Mouse (Mus musculus) large intestine, adult 2 months (tissue): ENCODE measurements around the gene Vps9d1. TPM values are rescaled to one million over a fixed set of nuclear protein-coding genes. Genes with fewer than 3 reads are reported as not detected.
"Not testable (repeated sequence)": the region's sequence is repeated elsewhere in the genome, so short reads cannot be mapped to it uniquely, and the experiment has no call there.

Source experiments
- DNase-seq: peaks from one replicate; pipeline ENCODE4 v3.0.0-alpha.2; 2012; ENCODE audit warnings: low read depth, low spot score
- WGBS: fragments of 180-500 bp; shearing (Covaris S2); methylation state at CpG from one replicate; pipeline ENCODE4 v1.1.7; 2018; 5-methylcytosine and 5-hydroxymethylcytosine counted together
- polyA plus RNA-seq: library from polyadenylated mRNA; depleted of rRNA; stranded (reverse); fragments of >200 nt; gene quantifications from 2 replicates; pipeline ENCODE4 v1.2.3, GENCODE M21; 2012

The Vps9d1 gene
- polyA plus RNA-seq, 1 experiment, result 32.9 TPM

DNA sequence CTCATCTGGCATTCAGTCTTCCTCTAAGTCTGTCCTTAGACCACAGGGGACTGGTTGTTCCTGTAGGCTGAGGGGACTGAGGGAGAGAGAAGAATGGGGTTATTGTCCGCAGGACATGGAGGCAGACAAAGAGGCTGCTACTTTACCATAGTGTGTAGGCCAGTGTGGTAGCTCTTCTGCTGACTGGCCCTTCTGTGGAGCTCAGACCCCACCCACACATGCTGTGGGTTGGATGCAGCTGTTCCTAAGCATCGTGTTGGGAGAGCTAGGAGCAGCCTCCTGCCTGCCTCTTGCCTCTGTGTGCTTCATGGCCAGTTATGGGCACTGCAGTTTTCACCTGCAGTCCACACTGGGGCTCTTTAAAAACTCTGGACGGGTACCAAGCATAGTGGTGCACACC is 3.0 kb upstream of the Vps9d1 start:
- DNase-seq, result no peak
- 91% methylated on average over 3 of the region's 3 CpGs for WGBS

DNA sequence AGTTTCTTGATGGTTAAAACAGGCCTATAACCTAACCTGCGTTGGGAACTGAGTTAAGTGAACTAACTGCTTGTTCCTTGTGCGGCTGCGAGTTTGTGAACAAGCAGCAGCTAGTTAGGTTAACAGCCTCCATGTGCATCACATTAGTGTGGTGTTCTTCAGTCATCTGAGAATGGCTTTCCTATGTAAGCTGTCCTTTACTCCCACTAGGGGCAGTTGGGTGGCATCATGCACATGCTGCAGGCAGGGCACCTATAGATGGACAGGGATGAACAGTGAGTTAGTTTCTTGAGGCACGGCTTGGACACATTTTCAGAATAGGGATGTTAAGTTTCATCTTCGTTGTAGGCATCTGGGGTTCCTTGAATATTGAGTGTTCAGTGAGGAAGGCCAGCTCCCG is 1.0 kb upstream of the Vps9d1 start:
- no peak for DNase-seq

DNA sequence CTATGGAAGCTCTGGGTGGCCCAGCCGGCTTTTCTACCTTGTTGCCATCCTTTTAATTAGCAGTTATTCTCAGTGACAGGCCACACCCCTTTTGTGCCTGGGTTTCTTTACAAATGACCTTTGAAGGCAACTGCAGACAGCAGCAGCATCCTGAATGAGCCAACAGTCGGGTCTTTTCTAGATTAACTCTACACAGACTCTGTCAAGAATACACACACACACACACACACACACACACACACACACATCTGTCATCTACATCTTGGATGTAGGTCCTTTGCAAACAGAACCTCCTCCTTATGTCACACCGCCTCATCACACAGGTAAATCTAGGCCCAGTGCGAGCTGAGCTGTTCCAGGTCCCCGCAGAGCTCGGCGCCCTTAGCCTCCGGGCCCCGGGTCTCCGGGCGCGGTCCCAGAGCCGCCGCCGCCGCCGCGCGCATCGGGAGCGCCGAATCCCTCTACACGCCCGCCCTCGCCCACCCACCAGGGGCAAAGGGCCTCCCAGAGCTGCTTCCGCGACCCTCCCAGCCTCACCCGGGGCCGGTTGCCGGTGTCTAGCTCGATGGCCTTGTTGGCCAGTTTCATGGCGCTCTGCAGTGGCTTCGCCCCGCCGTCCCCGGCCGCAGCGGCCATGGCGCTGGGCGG is 573 bp downstream of the Vps9d1 start:
- DNase-seq, result no peak
- WGBS, result under 1% methylated on average over 40 of the region's 40 CpGs

More for the DNA sequence above, 1.0 kb upstream of the Vps9d1 start:
- WGBS, result 55% methylated on average over 6 of the region's 6 CpGs

DNA sequence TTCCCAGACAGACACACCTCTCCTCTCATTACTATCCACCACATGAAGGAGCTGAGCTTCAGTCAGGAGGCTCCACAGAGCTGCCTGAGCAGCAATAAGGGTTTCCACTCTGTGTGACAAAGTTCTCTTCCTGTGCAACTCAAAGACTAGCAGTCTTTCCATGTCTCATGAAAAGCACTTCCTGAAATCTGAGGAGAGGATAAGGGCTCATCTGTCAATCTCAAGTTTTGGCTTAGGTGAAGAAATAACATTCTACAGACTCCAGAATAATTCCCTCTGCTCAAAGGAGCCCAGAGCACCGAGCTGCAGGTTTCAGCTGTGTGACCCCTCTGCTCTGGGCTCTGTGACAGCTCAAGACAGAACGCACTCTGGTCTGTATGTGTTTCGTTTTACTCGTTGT is 1.2 kb downstream of the Vps9d1 start:
- 26% methylated on average over 4 of the region's 4 CpGs for WGBS
- DNase-seq, result no peak

DNA sequence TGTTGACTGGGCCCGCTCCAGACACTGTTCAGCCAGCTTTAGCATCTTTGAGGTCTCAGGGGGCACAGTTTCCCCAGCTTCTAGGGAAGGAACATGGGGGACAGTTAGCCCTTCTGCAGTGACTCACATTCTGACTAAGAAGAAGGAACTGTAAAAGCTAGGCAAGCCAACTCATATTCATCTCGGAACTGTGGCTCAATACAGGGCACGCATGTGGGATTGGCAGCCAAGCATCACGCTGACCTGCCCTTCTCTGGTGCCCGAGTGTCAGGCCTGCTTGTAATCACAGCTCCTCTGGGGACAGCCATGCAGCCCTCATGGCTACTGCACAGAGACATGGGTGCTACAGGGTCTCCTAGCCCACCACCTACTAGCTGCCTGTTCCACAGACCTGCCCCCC is 3.2 kb downstream of the Vps9d1 start:
- DNase-seq, result no peak
- WGBS, result 92% methylated on average over 5 of the region's 5 CpGs

DNA sequence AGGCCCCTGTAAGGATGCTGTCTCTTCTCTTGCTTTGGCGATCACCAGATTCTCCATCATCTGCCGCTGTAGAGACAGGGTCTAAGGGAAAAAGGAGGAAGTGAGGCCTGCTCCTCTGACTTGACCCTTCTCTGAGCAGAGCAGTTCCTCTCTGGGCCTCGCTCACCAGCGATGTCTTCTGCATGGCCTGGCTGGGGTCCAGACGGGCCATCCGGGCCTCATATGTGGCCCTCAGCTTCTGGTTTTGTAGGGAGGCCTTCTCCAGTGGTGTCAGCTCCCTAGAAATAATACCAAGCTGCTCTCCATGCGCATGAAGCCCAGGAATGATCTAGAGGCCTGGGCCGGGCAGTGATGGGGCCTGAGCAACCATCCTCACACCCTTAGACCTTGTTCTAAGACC is 5.6 kb downstream of the Vps9d1 start:
- DNase-seq, result no peak
- WGBS, result 91% methylated on average over 8 of the region's 8 CpGs

DNA sequence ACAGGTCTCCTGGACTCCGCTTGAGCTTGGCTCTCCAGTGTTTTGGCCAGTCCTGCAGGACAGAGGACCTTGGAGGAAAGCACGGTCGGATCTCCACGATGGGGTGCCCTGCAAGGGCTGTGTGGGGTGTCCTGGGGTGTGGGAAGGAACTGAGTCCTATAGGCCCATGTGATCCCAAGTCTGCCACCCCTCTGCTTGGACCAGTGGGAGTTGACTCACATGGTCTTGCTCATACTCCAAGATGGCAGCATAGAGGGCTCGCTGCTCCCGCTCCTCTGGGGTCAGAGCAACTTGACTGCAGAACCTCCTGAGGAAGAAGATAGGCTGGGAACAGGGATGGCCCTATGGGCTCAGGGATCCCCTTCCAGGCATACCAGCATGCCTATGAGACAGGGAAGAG is 6.4 kb downstream of the Vps9d1 start:
- no peak for DNase-seq
- WGBS, result 96% methylated on average over 6 of the region's 6 CpGs

DNA sequence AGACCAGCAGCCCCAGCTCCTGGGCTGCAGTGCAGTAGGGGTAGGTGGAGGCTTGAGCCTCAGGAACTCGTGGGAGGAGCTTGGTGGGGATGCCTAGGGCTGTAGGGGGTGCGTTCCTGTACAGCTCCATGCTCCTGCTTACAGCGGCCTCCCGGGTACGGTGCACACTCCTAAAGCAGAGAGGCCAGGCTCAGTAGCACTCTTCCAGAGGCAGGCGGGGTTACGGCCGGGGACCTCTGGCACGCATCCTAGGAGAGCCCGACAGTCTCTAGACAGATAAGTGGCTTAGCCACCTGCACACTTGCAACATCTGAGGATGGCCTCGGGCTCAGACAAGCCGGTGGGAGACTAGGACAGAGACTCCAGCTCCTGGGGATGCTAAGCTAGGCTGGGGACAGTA is 8.6 kb downstream of the Vps9d1 start:
- no peak for DNase-seq
- 93% methylated on average over 12 of the region's 12 CpGs for WGBS

DNA sequence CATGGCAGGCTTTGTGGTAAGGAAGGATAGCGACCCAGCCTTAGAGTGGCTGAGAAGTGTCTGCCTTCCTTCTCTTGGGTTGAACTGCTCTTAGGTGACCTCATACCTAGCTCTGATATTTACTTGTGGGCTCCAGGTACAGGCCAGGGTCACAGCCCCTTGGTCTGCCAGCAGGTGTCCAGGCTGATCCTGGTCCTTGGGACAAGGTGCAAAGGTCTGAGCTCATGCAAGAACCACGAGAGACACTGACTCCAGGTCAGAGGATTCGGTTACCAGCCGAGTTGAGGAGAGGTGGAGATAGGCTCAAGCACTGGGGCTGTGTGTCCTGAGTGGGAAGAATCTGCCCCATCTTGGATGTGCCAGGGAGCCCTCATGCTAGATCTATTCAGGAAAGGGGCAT is 9.8 kb downstream of the Vps9d1 start:
- WGBS, result 92% methylated on average over 4 of the region's 4 CpGs
- DNase-seq, result no peak

DNA sequence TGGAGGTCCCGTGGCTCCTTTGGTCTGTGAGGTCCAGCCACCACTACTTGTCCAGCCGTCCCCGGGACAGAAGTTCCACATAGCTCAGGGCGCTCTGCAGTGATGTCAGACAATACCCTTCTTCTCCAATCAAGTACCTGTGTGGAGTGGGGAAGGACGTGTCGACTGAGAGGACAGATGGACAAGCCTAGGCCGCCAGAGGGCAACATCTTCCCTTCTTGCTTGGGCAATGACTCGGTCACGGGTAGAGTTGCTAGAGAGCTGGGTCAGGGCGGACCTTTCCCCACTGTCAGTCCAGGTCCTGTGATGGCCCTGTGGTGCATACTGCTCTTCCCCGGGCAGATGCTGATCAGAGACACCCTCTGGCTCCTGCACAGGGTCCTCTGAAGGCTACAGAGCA is 11.1 kb downstream of the Vps9d1 start:
- 76% methylated on average over 11 of the region's 11 CpGs for WGBS
- no peak for DNase-seq

DNA sequence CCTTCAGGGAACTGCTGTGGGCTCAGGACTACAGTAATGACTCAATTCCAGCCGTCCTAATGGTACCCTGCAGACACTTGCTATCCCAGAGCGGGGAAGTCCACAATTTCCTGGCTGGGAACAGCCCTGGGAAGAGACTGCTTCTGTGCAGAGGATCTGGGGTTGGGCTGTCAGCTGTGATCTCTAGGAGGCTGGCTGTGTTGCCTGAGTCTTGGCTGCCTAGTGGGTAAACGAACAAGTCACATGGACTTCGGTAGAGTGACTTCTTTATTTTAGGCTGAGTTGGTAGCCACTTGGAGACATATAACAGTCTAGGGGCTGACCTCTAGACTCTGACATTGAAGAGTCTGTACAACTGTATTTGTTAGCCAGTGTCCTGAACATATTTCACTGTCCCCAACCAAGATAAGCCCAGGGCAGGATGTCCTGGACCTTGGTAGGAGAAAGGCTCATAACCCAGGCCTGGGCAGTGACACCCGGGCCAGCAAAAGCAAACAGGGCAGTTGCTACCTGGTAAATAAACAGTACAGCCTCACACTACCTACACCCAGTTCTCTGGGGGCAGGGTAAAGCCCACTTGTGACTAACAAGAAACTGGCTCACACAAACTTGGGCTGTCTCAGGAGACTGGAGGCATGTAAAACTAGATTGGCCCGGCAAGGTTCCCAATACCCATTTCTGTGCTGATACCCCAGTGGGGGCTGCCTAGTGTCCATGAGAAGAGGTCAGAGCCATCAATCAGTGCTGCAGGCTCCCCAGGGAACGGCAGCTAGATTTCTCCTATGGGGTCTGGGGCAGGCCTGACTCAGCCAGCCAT is 11.8 kb downstream of the Vps9d1 start:
- 66% methylated on average over 7 of the region's 7 CpGs for WGBS
- no peak for DNase-seq

DNA sequence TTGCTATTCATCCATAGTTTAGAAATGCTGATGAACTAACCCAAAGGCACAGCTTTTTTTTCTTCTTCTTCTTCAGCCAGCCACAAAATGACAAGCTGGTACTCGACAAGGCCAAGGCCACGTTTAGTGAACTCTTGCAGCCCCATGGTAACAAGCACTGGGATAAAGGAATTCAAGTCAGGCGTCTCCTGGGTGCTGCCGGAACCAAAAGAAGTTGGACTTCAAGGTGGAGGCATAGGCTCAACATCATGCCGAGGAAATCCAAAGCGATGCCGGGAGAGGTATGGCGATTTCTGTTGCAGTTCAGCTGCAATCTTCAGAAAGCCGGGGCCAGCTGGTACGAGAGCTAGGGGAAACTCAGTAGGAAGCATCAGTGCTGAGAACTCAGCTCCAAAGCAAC is 14.8 kb downstream of the Vps9d1 start:
- WGBS, result 91% methylated on average over 10 of the region's 10 CpGs
- DNase-seq, result no peak

DNA sequence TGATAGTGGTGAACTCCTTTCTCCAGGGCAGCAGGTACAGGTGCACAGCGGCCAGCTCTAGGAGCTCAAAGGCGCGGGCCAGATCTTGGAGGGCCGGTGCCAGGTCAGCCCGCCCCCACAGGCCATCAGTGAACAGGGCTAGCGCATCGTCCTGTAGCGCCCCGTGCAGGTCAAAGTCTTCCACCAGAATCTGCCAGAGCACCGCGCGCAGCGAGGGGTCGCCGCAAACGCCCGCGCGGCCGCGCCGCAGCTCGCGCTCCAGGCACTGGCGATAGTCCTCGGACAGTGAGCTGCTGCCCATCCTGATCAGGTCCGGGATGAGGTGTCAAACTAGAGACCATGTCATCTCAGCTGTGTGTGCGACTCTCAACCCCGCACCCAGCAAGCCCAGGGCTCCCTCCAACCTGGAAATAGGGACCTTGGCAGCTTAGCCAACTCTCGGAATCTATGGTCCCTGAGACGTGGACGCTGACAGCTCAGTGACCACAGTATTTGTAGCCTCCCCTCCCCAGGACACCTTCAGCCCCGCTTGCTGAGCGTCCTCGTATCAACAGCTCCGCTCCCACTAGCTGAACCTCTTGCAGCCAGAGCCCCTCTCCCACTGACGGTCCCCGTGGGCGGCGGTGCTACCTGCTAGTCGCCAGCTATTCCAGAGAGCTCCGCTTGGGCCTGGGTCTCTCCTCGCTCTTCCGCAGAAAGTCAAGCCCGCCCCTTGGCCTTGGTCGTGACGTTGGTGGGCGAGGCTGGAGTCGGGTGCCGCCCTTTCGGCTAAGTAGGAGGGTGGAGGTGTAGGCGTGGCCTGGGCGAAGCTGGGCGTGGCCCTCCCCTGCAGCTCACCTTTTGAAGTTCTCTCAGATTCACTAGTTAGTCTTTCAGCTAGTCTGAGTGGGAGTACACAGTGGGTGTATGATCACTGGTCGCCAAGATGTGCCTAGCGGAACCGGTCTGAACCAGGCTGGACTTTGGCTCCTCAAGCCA is 18.3 kb downstream of the Vps9d1 start, which contains the start of gene Spata2l:
Gene Spata2l (minus strand): TSS at position 714 of the 978 bp plus-strand sequence.
- under 1% methylated on average over 57 of the region's 57 CpGs for WGBS
- peak; percentile 68 for DNase-seq

DNA sequence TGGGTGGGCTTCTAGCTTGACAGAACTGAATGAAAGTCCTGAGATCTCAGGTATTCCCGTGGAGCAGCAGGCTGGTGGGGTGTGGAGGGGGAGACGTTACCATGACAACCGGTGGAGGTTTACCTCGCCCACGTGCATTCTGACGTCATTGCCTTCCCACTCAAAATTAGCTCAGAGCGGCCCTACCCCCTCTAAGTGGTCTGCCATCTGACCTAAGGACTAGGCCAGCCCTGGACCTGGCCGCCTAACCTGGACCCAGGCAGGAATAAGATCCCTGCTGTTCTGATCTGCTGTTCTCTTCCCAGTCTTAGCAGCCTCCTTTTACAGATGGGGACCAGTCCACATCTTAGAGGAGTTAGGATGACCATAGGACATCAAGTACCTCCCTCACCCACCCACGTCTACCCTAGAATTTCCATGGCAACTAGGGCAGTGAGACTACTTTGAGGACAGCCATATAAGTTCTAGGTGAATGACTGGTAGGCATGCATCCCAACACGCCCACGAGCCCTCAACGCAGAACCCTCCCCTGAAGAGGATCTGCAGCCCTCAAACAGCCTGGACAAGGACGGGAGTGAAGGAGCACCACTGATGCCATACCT is 19.1 kb downstream of the Vps9d1 start:
- DNase-seq, result no peak
- 25% methylated on average over 13 of the region's 13 CpGs for WGBS

DNA sequence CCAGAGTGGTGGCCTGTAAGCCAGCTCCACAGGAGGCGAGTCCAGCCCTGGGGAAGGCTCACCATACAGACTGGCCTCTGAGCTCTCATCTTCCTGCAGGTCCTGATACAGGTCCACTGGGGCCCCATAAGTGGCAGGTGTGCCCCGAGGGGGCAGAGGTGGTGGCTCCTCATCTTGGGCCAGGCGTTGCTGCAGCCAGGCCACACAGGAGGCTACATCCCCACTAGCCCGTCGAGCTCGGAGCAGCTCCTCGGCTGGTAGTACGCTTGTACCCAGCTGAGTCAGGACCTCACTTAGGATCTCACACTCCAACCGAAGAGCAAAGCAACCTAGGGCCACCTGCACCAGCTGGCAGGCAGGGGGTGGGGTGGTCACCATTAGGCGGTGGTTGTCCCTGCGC is 20.4 kb downstream of the Vps9d1 start:
- DNase-seq, result no peak
- 78% methylated on average over 11 of the region's 11 CpGs for WGBS

DNA sequence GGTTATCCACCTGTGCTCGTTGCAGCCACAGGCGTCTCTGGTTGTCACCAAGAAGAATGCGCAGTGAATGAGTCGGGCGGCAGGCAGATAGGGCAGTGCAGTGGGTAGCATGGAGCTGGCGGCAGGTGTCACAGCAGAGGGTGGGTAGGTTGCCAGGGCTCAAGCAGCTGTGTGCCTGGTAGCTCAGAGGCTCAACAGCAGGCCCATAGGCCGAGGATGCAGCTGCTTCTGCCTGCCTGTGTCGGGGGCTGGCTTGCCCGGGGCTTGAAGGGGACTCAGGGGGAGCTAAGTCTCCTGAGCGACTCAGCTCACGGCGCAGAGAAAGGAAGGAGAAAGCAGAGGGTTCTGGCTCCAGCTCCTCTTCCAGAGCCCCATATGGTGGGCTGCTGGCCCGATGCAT is 20.8 kb downstream of the Vps9d1 start:
- no peak for DNase-seq
- 73% methylated on average over 13 of the region's 13 CpGs for WGBS

DNA sequence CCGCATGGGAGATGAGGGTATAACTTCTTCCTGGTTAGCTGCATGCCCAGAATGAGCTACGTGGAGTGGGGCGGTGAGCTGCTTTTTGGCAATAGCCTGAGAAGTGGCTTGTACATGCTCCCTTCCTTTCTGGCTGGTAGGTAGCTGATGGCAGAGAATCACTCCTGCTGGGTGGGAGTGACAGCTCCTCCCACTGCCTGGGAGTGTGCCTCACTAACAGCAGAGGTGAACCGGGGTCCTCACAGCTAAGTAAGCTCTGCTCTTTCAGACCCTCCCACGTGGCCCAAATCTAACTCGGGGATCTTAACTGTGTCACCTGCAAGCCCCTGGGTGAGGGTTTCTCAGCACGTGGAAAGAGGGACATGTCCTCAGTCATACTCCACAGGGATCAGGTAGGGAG is 21.6 kb downstream of the Vps9d1 start:
- no peak for DNase-seq
- WGBS, result 49% methylated on average over 7 of the region's 7 CpGs

DNA sequence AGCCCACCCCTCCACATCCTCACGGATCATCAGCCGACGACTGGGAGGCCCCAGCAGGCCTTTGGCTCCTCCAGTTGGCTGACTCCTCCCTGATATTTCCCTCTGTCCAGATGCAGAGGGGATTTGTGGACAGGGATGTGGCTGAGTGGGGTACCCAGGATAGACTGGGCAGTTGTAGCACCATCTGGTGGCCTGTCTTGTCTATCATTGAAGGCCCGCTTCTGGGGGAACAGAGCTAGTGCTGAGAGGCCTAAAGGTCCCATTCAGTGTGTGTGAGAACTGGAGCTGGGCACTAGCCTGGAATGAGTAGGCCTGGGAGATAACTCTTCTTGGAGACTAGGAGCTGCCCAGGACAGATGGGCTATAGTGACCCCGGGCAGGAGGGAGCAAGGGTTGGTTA is 22.4 kb downstream of the Vps9d1 start:
- 60% methylated on average over 5 of the region's 5 CpGs for WGBS
- no peak for DNase-seq

DNA sequence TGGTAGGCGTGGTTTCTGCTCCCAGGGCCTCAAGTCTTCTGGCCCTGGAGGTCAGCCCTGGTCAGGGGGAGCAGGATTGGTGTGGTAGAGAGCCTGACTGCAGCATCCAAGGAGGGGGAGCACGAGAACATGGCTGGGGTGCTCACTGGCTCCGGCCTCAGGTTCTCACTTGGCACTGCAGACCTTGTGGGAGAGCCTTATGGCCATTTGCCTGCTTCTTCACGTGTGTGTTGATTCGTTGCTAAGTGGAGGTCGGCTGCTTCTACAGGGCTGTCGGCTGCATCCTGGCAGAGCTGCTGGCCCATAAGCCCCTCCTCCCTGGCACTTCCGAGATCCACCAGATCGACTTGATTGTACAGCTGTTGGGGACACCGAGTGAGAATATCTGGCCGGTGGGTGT is 23.8 kb downstream of the Vps9d1 start:
- WGBS, result 79% methylated on average over 11 of the region's 11 CpGs
- DNase-seq, result not testable (repeated sequence)

DNA sequence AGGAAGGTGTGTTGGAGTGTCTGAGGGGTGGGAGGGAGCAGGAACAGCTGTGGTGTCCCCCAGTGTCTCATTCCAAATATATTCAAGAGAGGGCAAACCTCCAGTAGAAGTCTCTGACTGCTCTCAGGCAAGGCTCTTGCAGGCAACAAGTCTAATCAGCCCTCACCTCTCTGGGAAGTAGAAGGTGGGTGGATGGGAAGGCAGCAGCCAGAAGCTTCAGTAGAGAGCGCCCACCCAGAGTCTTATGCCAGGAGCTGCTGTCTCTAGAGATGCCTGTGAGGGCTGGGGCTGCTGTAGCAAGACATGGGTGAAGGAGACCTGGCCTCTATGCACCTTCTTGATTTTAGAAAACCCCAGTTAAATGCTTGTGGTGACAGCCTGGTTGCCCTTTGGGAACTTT is 25.7 kb downstream of the Vps9d1 start:
- no peak for DNase-seq

More for the DNA sequence above, 25.7 kb downstream of the Vps9d1 start:
- WGBS, result 100% methylated on average over 1 of the region's 1 CpGs
